Comparison of ENCODE assay signal across 8 mouse cellular contexts in genomic region chr19:5067040-5067799, GRCm38 (mm10). TPM values are rescaled to one million over a fixed set of nuclear protein-coding genes. Genes with fewer than 3 reads are reported as not detected.
DNase-seq lines count a peak whose midpoint lies in the region; ATAC-seq lines count a peak whose summit lies in the region.

No protein-coding gene starts in this region.

- no peak for ATAC-seq in kidney, embryonic 15.5 days (replicated peaks; ENCODE audit: low FRiP score)
- no peak for ATAC-seq in embryonic facial prominence, embryonic 12.5 days (ENCODE audit: insufficient number of reproducible peaks, insufficient read depth, low FRiP score, low TSS enrichment)
- no peak for ATAC-seq in hindbrain, embryonic 16.5 days
- no peak for ATAC-seq in midbrain, embryonic 13.5 days

- peaks cover 67% of the 10 kb centered on the region for H3K4me1 ChIP-seq in kidney, embryonic 15.5 days
- H3K4me1 ChIP-seq in embryonic facial prominence, embryonic 12.5 days, result peaks cover 53% of the 10 kb centered on the region
- peaks cover 22% of the 10 kb centered on the region for H3K4me1 ChIP-seq in hindbrain, embryonic 16.5 days (ENCODE audit: control insufficient read depth, insufficient read depth, low read depth, low read length)
- peaks cover 36% of the 10 kb centered on the region for H3K4me1 ChIP-seq in midbrain, embryonic 13.5 days (replicated peaks)

- H3K4me3 ChIP-seq in kidney, embryonic 15.5 days (replicated peaks), result peak overlapping the region; percentile 55
- H3K4me3 ChIP-seq in embryonic facial prominence, embryonic 12.5 days, result peak overlapping the region; percentile 59
- peak overlapping the region; percentile 39 for H3K4me3 ChIP-seq in hindbrain, embryonic 16.5 days (ENCODE audit: low read length)
- H3K4me3 ChIP-seq in midbrain, embryonic 13.5 days (replicated peaks), result peak overlapping the region; percentile 42

- peaks cover 49% of the 10 kb centered on the region for H3K27me3 ChIP-seq in kidney, embryonic 15.5 days
- peaks cover 10% of the 10 kb centered on the region for H3K27me3 ChIP-seq in embryonic facial prominence, embryonic 12.5 days
- peaks cover 12% of the 10 kb centered on the region for H3K27me3 ChIP-seq in hindbrain, embryonic 16.5 days (replicated peaks; ENCODE audit: control insufficient read depth, insufficient read depth, low read length)
- peaks cover 62% of the 10 kb centered on the region for H3K27me3 ChIP-seq in midbrain, embryonic 13.5 days

- H3K27ac ChIP-seq in kidney, embryonic 15.5 days, result peak overlapping the region; percentile 93
- H3K27ac ChIP-seq in embryonic facial prominence, embryonic 12.5 days, result peak overlapping the region; percentile 97
- 0 out of 2 replicates have a peak overlapping the region, but pooled peaks have one; percentile 3 for H3K27ac ChIP-seq in hindbrain, embryonic 16.5 days (ENCODE audit: low read depth, low read length)
- no peak overlapping the region for H3K27ac ChIP-seq in midbrain, embryonic 13.5 days

- no peak for DNase-seq in kidney, adult 11 months
- no peak for DNase-seq in retina, postnatal 1 day
- no peak for DNase-seq in thymus, adult 18-20 months
- no peak for DNase-seq in kidney, postnatal 36 days

- no peaks in the 10 kb centered on the region for H3K36me3 ChIP-seq in kidney, embryonic 15.5 days
- no peaks in the 10 kb centered on the region for H3K36me3 ChIP-seq in embryonic facial prominence, embryonic 12.5 days
- no peaks in the 10 kb centered on the region for H3K36me3 ChIP-seq in hindbrain, embryonic 16.5 days (ENCODE audit: control insufficient read depth, insufficient read depth, low read length)
- no peaks in the 10 kb centered on the region for H3K36me3 ChIP-seq in midbrain, embryonic 13.5 days

- 5% methylated on average over 15 of the region's 15 CpGs for WGBS in kidney, embryonic 15.5 days
- WGBS in embryonic facial prominence, embryonic 12.5 days, result 4% methylated on average over 15 of the region's 15 CpGs
- WGBS in hindbrain, embryonic 16.5 days, result 14% methylated on average over 15 of the region's 15 CpGs
- 11% methylated on average over 15 of the region's 15 CpGs for WGBS in midbrain, embryonic 13.5 days

- H3K9me3 ChIP-seq in kidney, embryonic 15.5 days (replicated peaks), result no peaks in the 10 kb centered on the region
- H3K9me3 ChIP-seq in embryonic facial prominence, embryonic 12.5 days, result no peaks in the 10 kb centered on the region
- H3K9me3 ChIP-seq in hindbrain, embryonic 16.5 days (ENCODE audit: control insufficient read depth, low read length), result no peaks in the 10 kb centered on the region
- no peaks in the 10 kb centered on the region for H3K9me3 ChIP-seq in midbrain, embryonic 13.5 days

- H3K4me2 ChIP-seq in kidney, embryonic 15.5 days, result peak overlapping the region; percentile 84
- peak overlapping the region; percentile 86 for H3K4me2 ChIP-seq in embryonic facial prominence, embryonic 12.5 days (replicated peaks)
- H3K4me2 ChIP-seq in hindbrain, embryonic 16.5 days (ENCODE audit: low read length), result peak overlapping the region; percentile 71
- peak overlapping the region; percentile 67 for H3K4me2 ChIP-seq in midbrain, embryonic 13.5 days (replicated peaks)

- peak overlapping the region; percentile 64; the same call in 1 of the 2 replicates for H3K9ac ChIP-seq in kidney, embryonic 15.5 days
- H3K9ac ChIP-seq in embryonic facial prominence, embryonic 12.5 days, result peak overlapping the region; percentile 81
- peak overlapping the region; percentile 69; the same call in 1 of the 2 replicates for H3K9ac ChIP-seq in hindbrain, embryonic 16.5 days (ENCODE audit: low read depth, low read length)
- H3K9ac ChIP-seq in midbrain, embryonic 13.5 days (replicated peaks), result peak overlapping the region; percentile 69

RNA-seq across cellular contexts. Expression of gene Cd248, which starts 0.7 kb away (rescaled TPM):
- 50.3 and 74.1 TPM in 2 replicates for polyA plus RNA-seq in kidney, embryonic 15.5 days (2015; fragmentation: Nextera tagmentation; extraction: Ambion mirVana)
- 54.4 and 64.3 TPM in 2 replicates for polyA plus RNA-seq in embryonic facial prominence, embryonic 12.5 days (2016; fragmentation: Nextera tagmentation; extraction: Ambion mirVana)
- polyA plus RNA-seq in hindbrain, embryonic 16.5 days (2015; fragmentation: Nextera tagmentation; extraction: Ambion mirVana), result 14.5 and 25.2 TPM in 2 replicates
- polyA plus RNA-seq in midbrain, embryonic 13.5 days (2015; fragmentation: Nextera tagmentation; extraction: Ambion mirVana), result 11.0 and 15.2 TPM in 2 replicates

RNA-seq across cellular contexts. Expression of gene Rin1, which starts 16.9 kb away (rescaled TPM):
- polyA plus RNA-seq in kidney, embryonic 15.5 days (2015; fragmentation: Nextera tagmentation; extraction: Ambion mirVana), result 3.0 and 4.2 TPM in 2 replicates
- polyA plus RNA-seq in embryonic facial prominence, embryonic 12.5 days (2016; fragmentation: Nextera tagmentation; extraction: Ambion mirVana), result 1.8 and 2.4 TPM in 2 replicates
- polyA plus RNA-seq in hindbrain, embryonic 16.5 days (2015; fragmentation: Nextera tagmentation; extraction: Ambion mirVana), result 0.64 and 0.72 TPM in 2 replicates
- 1.3 and 2.1 TPM in 2 replicates for polyA plus RNA-seq in midbrain, embryonic 13.5 days (2015; fragmentation: Nextera tagmentation; extraction: Ambion mirVana)

RNA-seq across cellular contexts. Expression of gene Tmem151a, which starts 18.1 kb away (rescaled TPM):
- 1.3 and 1.8 TPM in 2 replicates for polyA plus RNA-seq in kidney, embryonic 15.5 days (2015; fragmentation: Nextera tagmentation; extraction: Ambion mirVana)
- polyA plus RNA-seq in embryonic facial prominence, embryonic 12.5 days (2016; fragmentation: Nextera tagmentation; extraction: Ambion mirVana), result 2.9 and 3.7 TPM in 2 replicates
- 38.5 and 49.0 TPM in 2 replicates for polyA plus RNA-seq in hindbrain, embryonic 16.5 days (2015; fragmentation: Nextera tagmentation; extraction: Ambion mirVana)
- polyA plus RNA-seq in midbrain, embryonic 13.5 days (2015; fragmentation: Nextera tagmentation; extraction: Ambion mirVana), result 3.7 and 4.4 TPM in 2 replicates

RNA-seq across cellular contexts. Expression of gene Yif1a, which starts 21.1 kb away (rescaled TPM):
- polyA plus RNA-seq in kidney, embryonic 15.5 days (2015; fragmentation: Nextera tagmentation; extraction: Ambion mirVana), result 99.8 and 101 TPM in 2 replicates
- polyA plus RNA-seq in embryonic facial prominence, embryonic 12.5 days (2016; fragmentation: Nextera tagmentation; extraction: Ambion mirVana), result 67.3 and 73.4 TPM in 2 replicates
- polyA plus RNA-seq in hindbrain, embryonic 16.5 days (2015; fragmentation: Nextera tagmentation; extraction: Ambion mirVana), result 60.7 and 65.8 TPM in 2 replicates
- 57.1 and 59.0 TPM in 2 replicates for polyA plus RNA-seq in midbrain, embryonic 13.5 days (2015; fragmentation: Nextera tagmentation; extraction: Ambion mirVana)

RNA-seq across cellular contexts. Expression of gene Brms1, which starts 26.1 kb away (rescaled TPM):
- polyA plus RNA-seq in kidney, embryonic 15.5 days (2015; fragmentation: Nextera tagmentation; extraction: Ambion mirVana), result 44.0 and 51.6 TPM in 2 replicates
- 38.4 and 45.4 TPM in 2 replicates for polyA plus RNA-seq in embryonic facial prominence, embryonic 12.5 days (2016; fragmentation: Nextera tagmentation; extraction: Ambion mirVana)
- polyA plus RNA-seq in hindbrain, embryonic 16.5 days (2015; fragmentation: Nextera tagmentation; extraction: Ambion mirVana), result 25.6 and 26.6 TPM in 2 replicates
- polyA plus RNA-seq in midbrain, embryonic 13.5 days (2015; fragmentation: Nextera tagmentation; extraction: Ambion mirVana), result 52.6 and 58.9 TPM in 2 replicates
